Mouse (Mus musculus) neural tube, embryonic 15.5 days (tissue): ENCODE results near the gene Slc25a22. TPM values are rescaled to one million over a fixed set of nuclear protein-coding genes. Genes with fewer than 3 reads are reported as not detected.
A peak's percentile ranks its signal among the peaks of the same experiment; 100 is the strongest.

Source experiments
- ATAC-seq: fragments of 200-750 bp; cut with Nextera tagmentation; 2 replicates; pipeline ENCODE4 v1.8.0; 2017; ENCODE audit warnings: mild to moderate bottlenecking, moderate TSS enrichment, moderate library complexity; ENCODE audit not compliant: low FRiP score
- H3K27ac ChIP-seq: fragments of 300-500 bp; sonication (generic); replicated peaks from 2 replicates; pipeline ENCODE4 v1.5.1; 2015; ENCODE audit warnings: mild to moderate bottlenecking, inconsistent platforms
- H3K27me3 ChIP-seq: fragments of 300-500 bp; sonication (generic); replicated peaks from 2 replicates; pipeline ENCODE4 v1.6.1; 2015; ENCODE audit warnings: inconsistent platforms
- H3K36me3 ChIP-seq: fragments of 300-500 bp; sonication (generic); 2 replicates; pipeline ENCODE4 v1.6.1; 2015; ENCODE audit warnings: inconsistent platforms
- H3K4me1 ChIP-seq: fragments of 300-500 bp; sonication (generic); 2 replicates; pipeline ENCODE4 v1.6.1; 2015; ENCODE audit warnings: inconsistent platforms
- H3K4me2 ChIP-seq: fragments of 300-500 bp; sonication (generic); 2 replicates; pipeline ENCODE4 v1.6.1; 2015; ENCODE audit warnings: inconsistent platforms, mild to moderate bottlenecking, moderate library complexity
- H3K4me3 ChIP-seq: fragments of 300-500 bp; sonication (generic); replicated peaks from 2 replicates; pipeline ENCODE4 v1.5.1; 2015; ENCODE audit warnings: mild to moderate bottlenecking, inconsistent platforms
- H3K9ac ChIP-seq: fragments of 300-500 bp; sonication (generic); replicated peaks from 2 replicates; pipeline ENCODE4 v1.6.1; 2015; ENCODE audit warnings: mild to moderate bottlenecking, inconsistent platforms
- H3K9me3 ChIP-seq: fragments of 300-500 bp; sonication (generic); replicated peaks from 2 replicates; pipeline ENCODE4 v1.6.1; 2016; ENCODE audit warnings: inconsistent platforms
- WGBS: fragments of 180-500 bp; shearing (Covaris S2); methylation state at CpG from one replicate; pipeline ENCODE4 v1.1.7; 2015; ENCODE audit warnings: mixed read lengths; 5-methylcytosine and 5-hydroxymethylcytosine counted together
- polyA plus RNA-seq: library from polyadenylated mRNA; unstranded; fragments of >200 nt; fragmentation: Nextera tagmentation; extraction: Ambion mirVana; gene quantifications from 2 replicates; pipeline ENCODE4 v1.2.1, GENCODE M21; 2015

Slc25a22 gene
- polyA plus RNA-seq, 1 experiment from 2014 or later = 88.8 TPM

GRCm38 (mm10) chr7:141440613-141441012 is 2.9 kb upstream of the Slc25a22 start:
- Histone ChIP-seq H3K4me3 (no peak overlapping the region), H3K27me3 (no peaks in the 10 kb centered on the region), H3K27ac (no peak overlapping the region), H3K4me1 (peaks cover 54% of the 10 kb centered on the region), H3K4me2 (no peak overlapping the region), H3K9me3 (no peaks in the 10 kb centered on the region), H3K36me3 (no peaks in the 10 kb centered on the region), H3K9ac (no peak overlapping the region)
- WGBS = 22% methylated on average over 6 of the region's 6 CpGs
- ATAC-seq = no peak

- H3K9ac ChIP-seq = no peak overlapping the region
- no peak for ATAC-seq
- WGBS = 94% methylated on average over 11 of the region's 11 CpGs
- H3K4me2 ChIP-seq = no peak overlapping the region
- H3K27ac ChIP-seq = no peak overlapping the region
- H3K9me3 ChIP-seq = no peaks in the 10 kb centered on the region
- no peak overlapping the region for H3K4me3 ChIP-seq
- no peaks in the 10 kb centered on the region for H3K27me3 ChIP-seq
- H3K36me3 ChIP-seq = no peaks in the 10 kb centered on the region
- peaks cover 62% of the 10 kb centered on the region for H3K4me1 ChIP-seq
Measured at GRCm38 (mm10) chr7:141439811-141440210, 2.1 kb upstream of the Slc25a22 start.

DNA sequence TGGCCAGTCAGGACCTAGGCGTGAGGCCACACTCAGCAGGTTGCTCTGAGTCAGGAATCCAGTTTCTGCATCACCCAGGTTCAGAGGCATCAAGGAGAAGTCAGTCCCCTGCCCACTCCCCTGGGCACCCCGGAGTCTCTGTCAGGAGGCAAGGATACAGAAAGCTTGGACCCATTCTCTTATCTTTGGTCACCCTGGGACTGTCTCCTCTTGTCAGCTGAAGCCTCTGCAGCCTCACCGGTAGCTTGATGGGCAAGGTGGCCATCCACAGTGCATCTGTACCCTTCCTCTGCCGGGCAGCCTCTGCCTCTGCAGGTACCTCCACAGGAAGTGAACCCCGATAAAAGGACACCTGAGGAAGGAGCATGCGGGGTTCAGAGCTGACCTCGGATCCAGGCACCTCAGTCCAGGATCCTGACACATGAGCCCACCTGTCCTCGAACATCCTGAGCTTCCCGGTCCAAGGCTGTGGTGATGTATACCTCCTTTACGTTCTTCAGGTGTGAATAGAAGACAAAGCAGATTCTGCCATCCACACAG is 1.5 kb upstream of the Slc25a22 start:
- H3K27me3 ChIP-seq = no peaks in the 10 kb centered on the region
- no peaks in the 10 kb centered on the region for H3K9me3 ChIP-seq
- ATAC-seq = no peak
- H3K9ac ChIP-seq = no peak overlapping the region
- H3K4me3 ChIP-seq = no peak overlapping the region
- H3K27ac ChIP-seq = no peak overlapping the region
- peaks cover 65% of the 10 kb centered on the region for H3K4me1 ChIP-seq
- no peaks in the 10 kb centered on the region for H3K36me3 ChIP-seq
- no peak overlapping the region for H3K4me2 ChIP-seq
- WGBS = 98% methylated on average over 10 of the region's 10 CpGs

- 91% methylated on average over 12 of the region's 12 CpGs for WGBS
Measured at GRCm38 (mm10) chr7:141438201-141438968, 693 bp upstream of the Slc25a22 start.

DNA sequence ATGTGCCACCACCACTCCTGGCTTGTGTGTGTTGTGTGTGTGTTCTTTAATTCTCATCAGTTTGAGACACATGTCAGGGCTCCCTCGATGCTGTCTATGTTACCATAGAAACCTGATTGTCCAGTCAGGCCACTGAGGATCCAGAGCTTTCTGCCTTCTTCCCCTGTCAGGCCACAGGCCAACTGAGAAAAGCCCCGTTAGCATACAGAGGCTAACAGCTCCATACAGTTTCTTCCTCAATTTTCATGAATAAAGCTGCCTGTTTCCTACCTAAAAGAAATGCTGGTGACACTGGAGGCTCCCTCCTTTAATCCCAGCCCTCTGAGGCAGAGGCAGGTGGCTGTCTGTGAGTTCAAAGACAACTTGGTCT is 1.2 kb downstream of the Slc25a22 start:
- Histone ChIP-seq H3K4me2 (peak overlapping the region; percentile 91), H3K36me3 (peaks cover 21% of the 10 kb centered on the region), H3K4me1 (peaks cover 62% of the 10 kb centered on the region), H3K27me3 (no peaks in the 10 kb centered on the region), H3K4me3 (peak overlapping the region; percentile 69), H3K27ac (peak overlapping the region; percentile 88; the same call in 1 of the 2 replicates), H3K9ac (peak overlapping the region; percentile 75; the same call in 1 of the 2 replicates), H3K9me3 (no peaks in the 10 kb centered on the region)
- WGBS = 40% methylated on average over 2 of the region's 2 CpGs
- ATAC-seq = no peak

More at GRCm38 (mm10) chr7:141438201-141438968, 693 bp upstream of the Slc25a22 start:
- Histone ChIP-seq H3K4me1 (peaks cover 65% of the 10 kb centered on the region), H3K27ac (peak overlapping the region; percentile 88; the same call in 1 of the 2 replicates), H3K27me3 (no peaks in the 10 kb centered on the region), H3K9me3 (no peaks in the 10 kb centered on the region), H3K4me2 (peak overlapping the region; percentile 91; the same call in 1 of the 2 replicates), H3K9ac (no peak overlapping the region), H3K4me3 (no peak overlapping the region), H3K36me3 (peaks cover 2% of the 10 kb centered on the region)
- no peak for ATAC-seq

GRCm38 (mm10) chr7:141435856-141436522 is 1.7 kb downstream of the Slc25a22 start:
- 78% methylated on average over 9 of the region's 9 CpGs for WGBS
- Histone ChIP-seq H3K4me2 (peak overlapping the region; percentile 91), H3K4me1 (peaks cover 62% of the 10 kb centered on the region), H3K9ac (peak overlapping the region; percentile 75; the same call in 1 of the 2 replicates), H3K27me3 (no peaks in the 10 kb centered on the region), H3K9me3 (no peaks in the 10 kb centered on the region), H3K27ac (peak overlapping the region; percentile 77; the same call in 1 of the 2 replicates), H3K4me3 (peak overlapping the region; percentile 69), H3K36me3 (peaks cover 26% of the 10 kb centered on the region)
- no peak for ATAC-seq

DNA sequence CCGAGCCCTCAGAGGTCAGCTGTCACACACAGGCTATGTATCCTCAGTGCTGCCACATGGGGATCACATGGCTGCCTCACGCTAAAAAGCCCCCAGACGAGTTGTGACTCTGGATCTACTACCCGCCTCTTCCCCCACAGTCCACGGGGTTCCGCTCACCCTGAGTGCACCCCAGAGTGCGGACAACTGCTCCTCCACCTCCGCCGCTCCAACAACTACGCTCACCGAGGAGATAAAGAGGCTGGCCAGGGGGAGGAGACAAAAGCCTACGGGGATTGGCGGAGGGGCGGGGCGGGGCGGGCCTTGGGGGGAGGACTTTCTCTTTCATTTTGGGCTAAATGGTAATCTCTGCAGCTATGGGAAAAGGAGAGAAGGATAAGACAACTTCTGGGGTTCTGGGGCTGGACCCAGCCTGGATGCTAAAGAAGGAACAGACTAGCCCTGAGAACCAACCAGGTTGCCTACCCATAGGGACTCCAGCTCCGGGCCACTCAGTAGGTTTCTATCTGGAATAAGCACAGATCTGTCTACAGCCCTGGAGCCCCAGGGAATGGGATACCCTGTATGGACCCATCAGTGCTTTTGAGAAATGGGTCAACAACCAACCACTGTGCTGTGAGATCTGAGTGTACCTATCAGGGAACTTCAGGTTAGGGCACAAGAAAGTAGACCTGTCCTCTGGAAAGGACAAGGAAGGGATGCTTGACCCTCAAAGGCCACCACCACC is 2.4 kb downstream of the Slc25a22 start:
- Histone ChIP-seq H3K4me1 (peaks cover 57% of the 10 kb centered on the region), H3K36me3 (peaks cover 33% of the 10 kb centered on the region), H3K4me2 (peak overlapping the region; percentile 91), H3K9ac (peak overlapping the region; percentile 66), H3K27ac (peak overlapping the region; percentile 77), H3K9me3 (no peaks in the 10 kb centered on the region), H3K4me3 (peak overlapping the region; percentile 58), H3K27me3 (no peaks in the 10 kb centered on the region)
- ATAC-seq = peak; percentile 15; the same call in 1 of the 2 replicates
- 5% methylated on average over 17 of the region's 17 CpGs for WGBS

DNA sequence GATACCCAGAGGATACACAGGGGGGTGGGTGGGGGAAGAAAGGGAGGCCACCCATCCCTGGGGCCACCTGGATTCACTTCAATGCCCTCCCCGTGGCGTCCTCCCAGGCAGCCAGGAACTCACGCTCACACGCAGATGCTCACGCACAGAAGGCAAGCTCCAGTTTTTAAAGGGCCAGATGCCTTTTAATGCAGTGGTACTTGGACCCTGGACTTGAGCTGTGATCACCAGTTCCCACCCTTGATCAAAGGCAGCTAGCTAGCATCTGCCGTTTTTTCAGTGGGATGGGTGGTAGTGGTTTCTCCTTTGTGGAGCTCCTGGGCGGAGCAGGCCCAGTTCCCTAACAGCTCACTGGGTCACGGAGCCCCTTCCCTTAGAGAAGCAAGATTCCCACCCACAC is 3.2 kb downstream of the Slc25a22 start:
- Histone ChIP-seq H3K4me3 (peak overlapping the region; percentile 58), H3K9ac (peak overlapping the region; percentile 66), H3K4me2 (peak overlapping the region; percentile 91), H3K27ac (peak overlapping the region; percentile 77), H3K36me3 (peaks cover 37% of the 10 kb centered on the region), H3K9me3 (no peaks in the 10 kb centered on the region), H3K4me1 (peaks cover 65% of the 10 kb centered on the region), H3K27me3 (no peaks in the 10 kb centered on the region)
- WGBS = 12% methylated on average over 8 of the region's 8 CpGs
- ATAC-seq = peak; percentile 22; the same call in 1 of the 2 replicates

- no peaks in the 10 kb centered on the region for H3K9me3 ChIP-seq
- 76% methylated on average over 15 of the region's 15 CpGs for WGBS
- peak overlapping the region; percentile 91 for H3K4me2 ChIP-seq
- no peak for ATAC-seq
- H3K36me3 ChIP-seq = peaks cover 37% of the 10 kb centered on the region
- H3K4me1 ChIP-seq = peaks cover 72% of the 10 kb centered on the region
- H3K9ac ChIP-seq = peak overlapping the region; percentile 66
- peak overlapping the region; percentile 77 for H3K27ac ChIP-seq
- peak overlapping the region; percentile 58 for H3K4me3 ChIP-seq
- no peaks in the 10 kb centered on the region for H3K27me3 ChIP-seq
Measured at GRCm38 (mm10) chr7:141433517-141434400, 3.9 kb downstream of the Slc25a22 start.

GRCm38 (mm10) chr7:141432741-141433516 is 4.8 kb downstream of the Slc25a22 start:
- peak overlapping the region; percentile 58; the same call in 1 of the 2 replicates for H3K4me3 ChIP-seq

More at GRCm38 (mm10) chr7:141432741-141433516, 4.8 kb downstream of the Slc25a22 start:
- no peak for ATAC-seq
- Histone ChIP-seq H3K36me3 (peaks cover 37% of the 10 kb centered on the region), H3K9ac (peak overlapping the region; percentile 66; the same call in 1 of the 2 replicates), H3K9me3 (no peaks in the 10 kb centered on the region), H3K27ac (no peak overlapping the region), H3K4me2 (peak overlapping the region; percentile 91), H3K27me3 (no peaks in the 10 kb centered on the region), H3K4me1 (peaks cover 75% of the 10 kb centered on the region)
- 85% methylated on average over 6 of the region's 6 CpGs for WGBS
